Mouse (Mus musculus) stomach, postnatal 0 days (tissue): Measurements from ENCODE around the gene Hace1.
A peak's percentile ranks its signal among the peaks of the same experiment; 100 is the strongest.

Experiments used
- CTCF ChIP-seq: IDR thresholded peaks from 2 replicates; pipeline ENCODE4 v1.5.1; 2016; ENCODE audit warnings: antibody characterized with exemption, low read depth, mild to moderate bottlenecking, moderate library complexity
- EP300 ChIP-seq: optimal IDR thresholded peaks from 2 replicates; pipeline ENCODE3; 2016; ENCODE audit warnings: antibody characterized with exemption

- TF ChIP-seq CTCF (peak; percentile 40; the same call in 1 of the 2 replicates), EP300 (no peak)
Measured at GRCm38 (mm10) chr10:45654026-45654425, 76.4 kb downstream of the Hace1 start.
